Mouse (Mus musculus) hindbrain, embryonic 16.5 days (tissue): Measurements from ENCODE around the gene Pkn3. TPM values are rescaled to one million over a fixed set of nuclear protein-coding genes. Genes with fewer than 3 reads are reported as not detected.

Experiments used
- ATAC-seq: fragments of 200-750 bp; cut with Nextera tagmentation; 2 replicates; pipeline ENCODE4 v1.8.0; 2017; ENCODE audit warnings: moderate TSS enrichment, moderate library complexity
- H3K27ac ChIP-seq: fragments of 300-500 bp; sonication (generic); 2 replicates; pipeline ENCODE4 v1.5.1; 2014; ENCODE audit warnings: low read depth, mild to moderate bottlenecking, control low read depth, low read length, moderate library complexity
- H3K27me3 ChIP-seq: fragments of 300-500 bp; sonication (generic); replicated peaks from 2 replicates; pipeline ENCODE4 v1.6.1; 2014; ENCODE audit warnings: low read length; ENCODE audit not compliant: control insufficient read depth, insufficient read depth
- H3K36me3 ChIP-seq: fragments of 300-500 bp; sonication (generic); 2 replicates; pipeline ENCODE4 v1.6.1; 2014; ENCODE audit warnings: mild to moderate bottlenecking, low read length, moderate library complexity, mixed read lengths; ENCODE audit not compliant: control insufficient read depth, insufficient read depth
- H3K4me1 ChIP-seq: fragments of 300-500 bp; sonication (generic); 2 replicates; pipeline ENCODE4 v1.6.1; 2014; ENCODE audit warnings: low read depth, low read length; ENCODE audit not compliant: control insufficient read depth, insufficient read depth
- H3K4me2 ChIP-seq: fragments of 300-500 bp; sonication (generic); 2 replicates; pipeline ENCODE4 v1.6.1; 2014; ENCODE audit warnings: mild to moderate bottlenecking, low read length, control low read depth, moderate library complexity
- H3K4me3 ChIP-seq: fragments of 300-500 bp; sonication (generic); 2 replicates; pipeline ENCODE4 v1.5.1; 2014; ENCODE audit warnings: mild to moderate bottlenecking, low read length, control low read depth, moderate library complexity
- H3K9ac ChIP-seq: fragments of 300-500 bp; sonication (generic); 2 replicates; pipeline ENCODE4 v1.6.1; 2014; ENCODE audit warnings: low read depth, mild to moderate bottlenecking, control low read depth, low read length, moderate library complexity
- H3K9me3 ChIP-seq: fragments of 300-500 bp; sonication (generic); 2 replicates; pipeline ENCODE4 v1.6.1; 2014; ENCODE audit warnings: mild to moderate bottlenecking, low read length, moderate library complexity; ENCODE audit not compliant: control insufficient read depth
- WGBS: fragments of 180-500 bp; shearing (Covaris S2); extraction: QIAGEN DNeasy Blood & Tissue Kit; methylation state at CpG from one replicate; pipeline ENCODE4 v1.1.7; 2014; 5-methylcytosine and 5-hydroxymethylcytosine counted together
- polyA plus RNA-seq: library from polyadenylated mRNA; unstranded; fragments of >200 nt; fragmentation: Nextera tagmentation; extraction: Ambion mirVana; gene quantifications from 2 replicates; pipeline ENCODE4 v1.2.1, GENCODE M21; 2015

Gene Pkn3
- polyA plus RNA-seq, 1 experiment from 2014 or later = 1.6 TPM

- Histone ChIP-seq H3K4me3 (peak overlapping the region; percentile 19; the same call in 1 of the 2 replicates), H3K4me1 (no peaks in the 10 kb centered on the region), H3K9me3 (no peaks in the 10 kb centered on the region), H3K27ac (no peak overlapping the region), H3K27me3 (no peaks in the 10 kb centered on the region), H3K9ac (peak overlapping the region; percentile 47), H3K4me2 (peak overlapping the region; percentile 46), H3K36me3 (no peaks in the 10 kb centered on the region)
- WGBS = 10% methylated on average over 12 of the region's 12 CpGs
- peak; percentile 64; the same call in 1 of the 2 replicates for ATAC-seq
These were observed 7.1 kb downstream of the Pkn3 start for GRCm38 (mm10) chr2:30084632-30085031.

- Histone ChIP-seq H3K4me2 (no peak overlapping the region), H3K27ac (no peak overlapping the region), H3K4me3 (no peak overlapping the region), H3K27me3 (no peaks in the 10 kb centered on the region), H3K9ac (no peak overlapping the region), H3K36me3 (no peaks in the 10 kb centered on the region), H3K9me3 (no peaks in the 10 kb centered on the region), H3K4me1 (no peaks in the 10 kb centered on the region)
- ATAC-seq = no peak
- 94% methylated on average over 4 of the region's 4 CpGs for WGBS
These were observed 9.8 kb downstream of the Pkn3 start for GRCm38 (mm10) chr2:30087310-30087709.

DNA sequence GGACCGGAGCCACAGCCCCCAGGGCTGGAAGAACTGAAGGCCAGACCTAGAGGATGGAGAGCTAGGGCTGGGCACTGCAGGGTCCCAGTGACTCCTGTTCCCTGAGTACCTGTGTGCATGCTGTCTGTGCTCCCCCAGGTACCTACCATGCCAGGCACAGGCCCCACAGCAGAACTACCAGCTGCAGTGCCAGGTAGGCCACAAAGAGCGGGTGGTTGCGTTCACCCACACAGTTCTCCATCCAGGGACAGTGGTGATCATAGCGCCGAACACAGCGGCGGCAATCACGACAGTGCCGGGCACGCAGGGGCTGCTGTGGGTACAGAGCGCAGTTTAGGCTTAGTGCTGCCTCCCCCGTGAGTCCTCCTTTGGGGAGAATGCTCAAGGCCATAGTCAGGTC lies 14.0 kb downstream of the Pkn3 start:
- ATAC-seq = no peak
- H3K4me2 ChIP-seq = no peak overlapping the region
- no peaks in the 10 kb centered on the region for H3K27me3 ChIP-seq
- no peak overlapping the region for H3K9ac ChIP-seq
- WGBS = 95% methylated on average over 12 of the region's 12 CpGs
- H3K27ac ChIP-seq = no peak overlapping the region
- no peaks in the 10 kb centered on the region for H3K36me3 ChIP-seq
- H3K4me3 ChIP-seq = no peak overlapping the region
- H3K4me1 ChIP-seq = peaks cover 9% of the 10 kb centered on the region
- no peaks in the 10 kb centered on the region for H3K9me3 ChIP-seq

DNA sequence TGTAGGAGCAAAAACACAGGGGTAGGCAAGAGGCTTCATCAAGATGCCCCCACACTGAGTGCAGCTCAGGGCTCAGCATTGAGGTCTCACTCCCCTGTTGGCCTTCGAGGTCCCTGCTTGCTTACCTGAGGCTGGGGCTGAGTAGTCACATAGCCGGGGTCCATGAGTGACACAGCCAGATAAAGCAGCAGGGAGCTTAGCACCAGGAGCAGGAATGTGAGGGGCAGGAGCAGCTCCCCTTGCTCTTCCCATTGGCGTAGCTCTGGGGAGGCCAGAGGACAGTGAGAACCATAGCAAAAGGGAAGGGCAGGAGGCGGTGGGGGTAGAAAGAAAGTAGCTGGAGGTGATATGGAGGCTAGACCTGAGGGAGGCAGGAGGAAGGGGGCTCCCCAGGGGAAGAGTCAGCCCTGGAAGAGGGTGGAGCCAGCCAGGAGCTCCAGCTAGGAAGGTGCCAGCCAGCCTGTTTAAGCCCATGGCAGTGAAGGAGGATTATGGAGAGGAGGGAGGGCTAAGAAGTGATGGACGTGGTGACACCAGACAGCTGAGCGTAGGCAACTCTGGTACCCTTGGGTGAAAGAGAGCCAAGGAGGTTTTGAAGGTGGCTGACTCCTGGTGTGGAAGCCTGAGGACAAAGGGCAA lies 14.9 kb downstream of the Pkn3 start:
- no peak overlapping the region for H3K27ac ChIP-seq
- ATAC-seq = no peak
- 53% methylated on average over 6 of the region's 6 CpGs for WGBS
- H3K4me2 ChIP-seq = peak overlapping the region; percentile 92
- H3K36me3 ChIP-seq = peaks cover 3% of the 10 kb centered on the region; the same call in 1 of the 2 replicates
- H3K4me1 ChIP-seq = peaks cover 9% of the 10 kb centered on the region
- no peaks in the 10 kb centered on the region for H3K27me3 ChIP-seq
- no peaks in the 10 kb centered on the region for H3K9me3 ChIP-seq
- no peak overlapping the region; the same call in 1 of the 2 replicates for H3K4me3 ChIP-seq
- no peak overlapping the region for H3K9ac ChIP-seq

- ATAC-seq = peak; percentile 96
- peak within 1 kb of the TSS; percentile 71 for H3K9ac ChIP-seq
- H3K36me3 ChIP-seq = peaks cover 9% of the 10 kb centered on the region
- H3K4me1 ChIP-seq = peaks cover 9% of the 10 kb centered on the region
- H3K27me3 ChIP-seq = no peaks in the 10 kb centered on the region
- H3K4me3 ChIP-seq = peak within 1 kb of the TSS; percentile 56
- H3K9me3 ChIP-seq = no peaks in the 10 kb centered on the region
- WGBS = under 1% methylated on average over 41 of the region's 51 CpGs
- H3K27ac ChIP-seq = peak within 1 kb of the TSS; percentile 58; the same call in 1 of the 2 replicates
- H3K4me2 ChIP-seq = peak within 1 kb of the TSS; percentile 92
These were observed 16.2 kb downstream of the Pkn3 start, which contains the start of gene Zdhhc12 for GRCm38 (mm10) chr2:30093471-30094207. Gene Zdhhc12 (minus strand): TSS chr2:30093648.

- peaks cover 15% of the 10 kb centered on the region for H3K36me3 ChIP-seq
- WGBS = 3% methylated on average over 13 of the region's 13 CpGs
- H3K4me1 ChIP-seq = peaks cover 9% of the 10 kb centered on the region
- peak overlapping the region; percentile 71 for H3K9ac ChIP-seq
- peak overlapping the region; percentile 56 for H3K4me3 ChIP-seq
- ATAC-seq = no peak
- no peaks in the 10 kb centered on the region for H3K27me3 ChIP-seq
- H3K9me3 ChIP-seq = no peaks in the 10 kb centered on the region
- H3K27ac ChIP-seq = peak overlapping the region; percentile 58; the same call in 1 of the 2 replicates
- peak overlapping the region; percentile 92 for H3K4me2 ChIP-seq
These were observed 16.7 kb downstream of the Pkn3 start for GRCm38 (mm10) chr2:30094208-30094588.

GRCm38 (mm10) chr2:30095882-30096527 lies 18.5 kb downstream of the Pkn3 start:
- Histone ChIP-seq H3K9me3 (no peaks in the 10 kb centered on the region), H3K36me3 (peaks cover 30% of the 10 kb centered on the region), H3K27me3 (no peaks in the 10 kb centered on the region), H3K4me2 (no peak overlapping the region), H3K4me1 (peaks cover 9% of the 10 kb centered on the region), H3K4me3 (no peak overlapping the region), H3K9ac (no peak overlapping the region), H3K27ac (no peak overlapping the region)
- ATAC-seq = no peak
- 78% methylated on average over 2 of the region's 2 CpGs for WGBS

DNA sequence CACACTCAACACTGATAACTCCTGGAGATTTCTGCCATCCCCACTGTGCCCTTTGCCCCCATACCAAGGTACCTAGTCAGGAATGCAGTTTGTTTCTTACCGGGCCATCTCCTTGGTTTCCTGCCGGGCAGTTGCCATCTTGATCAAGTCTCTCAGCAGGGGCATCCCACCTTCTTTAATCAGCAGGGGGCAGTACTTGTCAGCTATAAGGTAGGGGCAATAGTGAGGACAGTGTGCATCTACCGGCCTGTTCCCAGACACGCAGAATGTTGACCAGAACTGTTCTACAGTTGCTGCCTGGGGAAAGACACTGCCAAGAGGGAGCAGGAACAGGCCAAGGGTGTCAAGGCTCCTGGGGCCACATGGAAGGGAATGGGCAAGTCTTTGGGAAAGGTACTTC lies 22.7 kb downstream of the Pkn3 start:
- no peaks in the 10 kb centered on the region; the same call in 1 of the 2 replicates for H3K4me1 ChIP-seq
- no peak for ATAC-seq
- H3K4me3 ChIP-seq = no peak overlapping the region
- H3K36me3 ChIP-seq = peaks cover 49% of the 10 kb centered on the region
- H3K27me3 ChIP-seq = no peaks in the 10 kb centered on the region
- no peaks in the 10 kb centered on the region for H3K9me3 ChIP-seq
- 75% methylated on average over 4 of the region's 4 CpGs for WGBS
- no peak overlapping the region for H3K27ac ChIP-seq
- no peak overlapping the region for H3K4me2 ChIP-seq
- no peak overlapping the region for H3K9ac ChIP-seq

- Histone ChIP-seq H3K9me3 (no peaks in the 10 kb centered on the region), H3K4me3 (no peak overlapping the region), H3K27me3 (no peaks in the 10 kb centered on the region), H3K27ac (no peak overlapping the region), H3K4me2 (no peak overlapping the region), H3K9ac (no peak overlapping the region), H3K4me1 (no peaks in the 10 kb centered on the region), H3K36me3 (peaks cover 59% of the 10 kb centered on the region)
- no peak for ATAC-seq
These were observed 28.9 kb downstream of the Pkn3 start for GRCm38 (mm10) chr2:30106364-30106763.
